Mouse (Mus musculus) hindbrain, embryonic 13.5 days (tissue): ENCODE results near the gene 4930426L09Rik. TPM values are rescaled to one million over a fixed set of nuclear protein-coding genes. Genes with fewer than 3 reads are reported as not detected.
A peak's percentile ranks its signal among the peaks of the same experiment; 100 is the strongest.
"Not testable (repeated sequence)": the region's sequence is repeated elsewhere in the genome, so short reads cannot be mapped to it uniquely, and the experiment has no call there.

ENCODE experiments used
- ATAC-seq: fragments of 200-750 bp; cut with Nextera tagmentation; 2 replicates; pipeline ENCODE4 v1.8.0; 2017; ENCODE audit warnings: moderate TSS enrichment; ENCODE audit not compliant: low FRiP score
- H3K27ac ChIP-seq: fragments of 300-500 bp; sonication (generic); 2 replicates; pipeline ENCODE4 v1.5.1; 2015; ENCODE audit warnings: inconsistent platforms, mild to moderate bottlenecking, moderate library complexity
- H3K27me3 ChIP-seq: fragments of 300-500 bp; sonication (generic); 2 replicates; pipeline ENCODE4 v1.6.1; 2015; ENCODE audit warnings: mild to moderate bottlenecking, inconsistent platforms
- H3K36me3 ChIP-seq: fragments of 300-500 bp; sonication (generic); 2 replicates; pipeline ENCODE4 v1.6.1; 2015; ENCODE audit warnings: mild to moderate bottlenecking, inconsistent platforms
- H3K4me1 ChIP-seq: fragments of 300-500 bp; sonication (generic); replicated peaks from 2 replicates; pipeline ENCODE4 v1.6.1; 2015; ENCODE audit warnings: inconsistent platforms
- H3K4me2 ChIP-seq: fragments of 300-500 bp; sonication (generic); 2 replicates; pipeline ENCODE4 v1.6.1; 2015; ENCODE audit warnings: inconsistent platforms, mild to moderate bottlenecking, moderate library complexity
- H3K4me3 ChIP-seq: fragments of 300-500 bp; sonication (generic); 2 replicates; pipeline ENCODE4 v1.5.1; 2015; ENCODE audit warnings: mild to moderate bottlenecking, inconsistent platforms
- H3K9ac ChIP-seq: fragments of 300-500 bp; sonication (generic); 2 replicates; pipeline ENCODE4 v1.6.1; 2015; ENCODE audit warnings: mild to moderate bottlenecking, inconsistent platforms
- H3K9me3 ChIP-seq: fragments of 300-500 bp; sonication (generic); 2 replicates; pipeline ENCODE4 v1.6.1; 2016; ENCODE audit warnings: inconsistent platforms
- WGBS: fragments of 180-500 bp; shearing (Covaris S2); methylation state at CpG from one replicate; pipeline ENCODE4 v1.1.7; 2015; 5-methylcytosine and 5-hydroxymethylcytosine counted together
- polyA plus RNA-seq: library from polyadenylated mRNA; unstranded; fragments of >200 nt; fragmentation: Nextera tagmentation; extraction: Ambion mirVana; gene quantifications from 2 replicates; pipeline ENCODE4 v1.2.1, GENCODE M21; 2015

The 4930426L09Rik gene
- polyA plus RNA-seq, 1 experiment from 2014 or later: 0.44 TPM

DNA sequence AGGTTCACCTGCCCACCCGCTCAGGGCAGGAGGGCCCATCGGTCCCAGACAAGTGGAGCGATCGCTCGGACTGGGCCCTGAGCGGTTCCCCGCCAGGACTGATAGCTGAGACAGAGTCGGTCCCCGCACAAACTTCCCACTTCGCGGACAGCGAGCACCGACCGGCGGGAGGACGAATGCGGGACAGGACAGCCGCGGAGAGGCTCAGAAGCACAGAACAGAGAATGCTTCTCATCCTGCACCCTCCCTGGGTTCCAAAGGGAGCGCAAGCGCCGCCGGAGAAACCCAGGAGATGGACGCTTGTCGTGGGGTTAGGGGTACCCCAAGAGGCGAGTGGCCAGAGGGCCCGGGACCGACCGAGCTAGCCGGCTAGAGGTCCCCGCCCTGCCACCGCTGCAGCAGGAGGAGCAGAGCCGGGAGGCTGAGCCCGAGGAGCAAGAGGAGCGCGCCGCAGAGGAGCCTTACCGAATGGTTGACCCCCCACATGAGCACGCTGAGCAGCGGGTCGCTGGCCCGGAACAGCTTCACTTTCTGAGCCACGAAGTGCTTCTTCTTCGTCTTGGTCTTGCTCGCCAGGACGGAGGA, 664 bp upstream of the 4930426L09Rik start:
- Histone ChIP-seq H3K9me3 (no peaks in the 10 kb centered on the region), H3K27me3 (no peaks in the 10 kb centered on the region), H3K36me3 (no peaks in the 10 kb centered on the region), H3K4me3 (peak overlapping the region; percentile 83), H3K4me2 (peak overlapping the region; percentile 94), H3K9ac (peak overlapping the region; percentile 86), H3K27ac (peak overlapping the region; percentile 93), H3K4me1 (peaks cover 21% of the 10 kb centered on the region)
- ATAC-seq: peak; percentile 83
- WGBS: under 1% methylated on average over 46 of the region's 46 CpGs

DNA sequence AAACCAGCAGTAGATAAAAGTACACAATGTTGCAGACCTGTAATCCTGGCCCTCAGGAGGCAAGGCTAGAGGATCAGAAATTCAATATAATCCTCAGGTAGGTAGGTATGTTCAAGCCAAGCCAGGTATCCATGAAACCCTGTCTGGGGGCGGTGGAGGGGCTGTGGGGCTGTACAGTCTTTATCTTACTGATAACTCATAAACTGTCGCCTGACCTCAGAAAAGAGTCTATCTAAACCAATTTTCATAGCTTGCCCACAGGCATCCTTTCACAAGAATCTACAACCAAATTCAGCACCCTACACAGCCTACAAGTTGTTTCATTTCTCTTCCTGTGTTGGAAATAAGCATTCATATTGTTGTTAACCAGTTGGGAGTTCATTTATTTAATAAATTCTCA, 1.3 kb downstream of the 4930426L09Rik start:
- H3K9me3 ChIP-seq: no peaks in the 10 kb centered on the region
- no peak overlapping the region for H3K4me2 ChIP-seq
- H3K4me1 ChIP-seq: peaks cover 21% of the 10 kb centered on the region
- H3K27ac ChIP-seq: no peak overlapping the region
- H3K4me3 ChIP-seq: no peak overlapping the region
- 83% methylated on average over 2 of the region's 2 CpGs for WGBS
- no peaks in the 10 kb centered on the region for H3K27me3 ChIP-seq
- ATAC-seq: no peak
- no peaks in the 10 kb centered on the region for H3K36me3 ChIP-seq
- H3K9ac ChIP-seq: no peak overlapping the region

DNA sequence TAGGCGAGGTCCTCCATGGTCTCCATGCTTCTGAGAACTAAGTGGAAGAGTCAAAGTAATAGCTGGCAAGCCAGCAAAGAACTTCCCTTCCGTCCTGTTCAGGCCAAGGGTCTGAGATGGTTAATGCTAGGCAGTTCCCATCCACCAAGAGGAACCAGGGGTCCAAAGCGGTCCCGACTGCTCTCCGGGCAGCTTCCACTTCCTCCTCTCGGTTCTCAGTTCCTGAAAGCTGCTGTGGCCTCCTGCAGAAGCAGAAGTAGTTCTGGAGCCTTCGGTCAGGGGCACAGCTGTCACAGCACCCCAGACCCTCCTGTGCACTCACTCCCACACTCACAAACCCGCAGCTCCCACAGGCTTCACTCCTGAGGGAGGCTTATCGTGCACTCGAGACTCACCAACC, 6.7 kb downstream of the 4930426L09Rik start:
- Histone ChIP-seq H3K4me1 (no peaks in the 10 kb centered on the region), H3K36me3 (no peaks in the 10 kb centered on the region), H3K9ac (no peak overlapping the region), H3K4me2 (no peak overlapping the region), H3K27me3 (peaks cover 3% of the 10 kb centered on the region; the same call in 1 of the 2 replicates), H3K27ac (no peak overlapping the region), H3K4me3 (no peak overlapping the region), H3K9me3 (no peaks in the 10 kb centered on the region)
- 80% methylated on average over 10 of the region's 10 CpGs for WGBS
- ATAC-seq: no peak

DNA sequence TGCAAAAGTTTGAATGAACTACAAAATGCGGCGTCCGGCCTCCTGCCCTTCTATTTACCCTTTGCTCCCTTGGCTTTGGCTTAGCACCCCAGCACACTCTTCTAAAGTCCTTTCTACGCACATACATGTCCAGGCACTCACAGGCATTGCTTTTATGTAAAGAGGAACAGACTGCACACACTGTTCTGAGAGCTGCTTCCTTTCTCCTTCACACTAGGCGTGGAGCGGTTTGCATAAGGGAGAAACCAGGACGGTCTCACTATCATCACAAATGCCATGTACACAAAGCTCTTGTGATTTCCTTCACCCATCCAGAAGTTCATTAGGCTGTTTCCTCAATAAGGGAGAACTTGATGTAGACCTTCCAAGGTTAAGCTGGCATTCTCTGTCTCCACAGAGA, 8.0 kb downstream of the 4930426L09Rik start:
- WGBS: 82% methylated on average over 7 of the region's 7 CpGs
- Histone ChIP-seq H3K4me2 (no peak overlapping the region), H3K27me3 (peaks cover 3% of the 10 kb centered on the region; the same call in 1 of the 2 replicates), H3K9me3 (no peaks in the 10 kb centered on the region), H3K9ac (no peak overlapping the region), H3K36me3 (no peaks in the 10 kb centered on the region), H3K4me3 (no peak overlapping the region), H3K27ac (no peak overlapping the region), H3K4me1 (no peaks in the 10 kb centered on the region)
- ATAC-seq: no peak

DNA sequence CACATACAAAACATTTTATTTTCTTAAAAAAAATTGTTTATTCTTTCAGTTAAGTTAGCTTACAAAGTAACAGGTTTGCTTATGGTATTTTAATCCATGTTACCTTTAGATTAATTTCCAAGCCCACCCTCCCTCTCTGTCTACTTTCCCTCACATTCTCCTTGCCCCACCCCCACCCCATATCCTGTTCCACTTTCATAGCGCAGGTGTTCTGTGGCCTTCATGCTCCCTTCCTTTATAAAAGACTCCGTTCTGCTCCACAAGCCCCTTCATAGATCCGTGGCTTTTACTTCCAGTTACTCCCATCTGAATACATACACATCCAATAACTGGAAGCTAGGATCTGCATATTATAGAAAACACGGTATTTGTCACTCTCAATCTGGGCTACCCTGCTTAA, 9.4 kb downstream of the 4930426L09Rik start:
- Histone ChIP-seq H3K9ac (no peak overlapping the region), H3K27ac (no peak overlapping the region), H3K4me3 (no peak overlapping the region), H3K36me3 (no peaks in the 10 kb centered on the region), H3K4me1 (no peaks in the 10 kb centered on the region), H3K4me2 (no peak overlapping the region), H3K9me3 (no peaks in the 10 kb centered on the region), H3K27me3 (peaks cover 3% of the 10 kb centered on the region; the same call in 1 of the 2 replicates)
- 81% methylated on average over 4 of the region's 4 CpGs for WGBS
- ATAC-seq: no peak

DNA sequence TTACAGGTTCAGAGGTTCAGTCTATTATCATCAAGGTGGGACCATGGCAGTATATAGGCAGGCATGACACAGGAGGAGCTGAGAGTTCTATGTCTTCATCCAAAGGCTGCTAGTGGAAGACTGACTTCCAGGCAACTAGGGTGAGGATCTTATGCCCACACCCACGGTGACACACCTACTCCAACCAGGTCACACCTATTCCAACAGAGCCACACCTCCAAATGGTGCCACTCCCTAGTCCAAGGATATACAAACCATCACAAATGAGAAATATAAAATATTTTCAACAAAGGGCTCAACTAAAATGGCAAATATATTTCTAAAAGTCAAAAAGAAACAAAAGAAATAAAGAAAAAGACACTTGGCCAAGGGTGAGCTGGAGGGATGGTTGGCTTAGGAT, 12.4 kb downstream of the 4930426L09Rik start:
- H3K27ac ChIP-seq, H3K4me3 ChIP-seq, H3K9ac ChIP-seq, ATAC-seq, H3K4me2 ChIP-seq, H3K27me3 ChIP-seq, H3K36me3 ChIP-seq, H3K4me1 ChIP-seq, H3K9me3 ChIP-seq: not testable (repeated sequence)
- WGBS: 86% methylated on average over 1 of the region's 1 CpGs

DNA sequence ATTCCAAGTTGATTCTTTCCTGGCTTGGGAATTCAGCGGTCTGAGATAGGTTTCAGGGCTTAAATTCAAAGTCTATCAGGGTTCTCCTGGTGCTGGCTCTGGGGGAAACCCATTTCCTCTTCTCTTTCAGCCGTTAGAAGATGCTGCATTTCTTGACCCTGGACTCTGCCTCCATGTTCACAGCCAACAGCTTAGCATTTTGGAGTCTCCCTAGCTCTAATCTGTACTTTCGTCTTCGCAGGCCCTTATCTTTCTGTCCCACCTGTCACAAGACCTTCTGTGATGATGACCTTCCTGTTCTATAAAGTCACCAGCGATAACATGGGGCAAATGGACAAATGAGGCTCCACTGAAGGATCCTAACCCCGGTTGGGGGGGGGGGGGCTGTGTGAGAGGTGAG, 13.3 kb downstream of the 4930426L09Rik start:
- Histone ChIP-seq H3K9ac (no peak overlapping the region), H3K4me3 (no peak overlapping the region), H3K4me1 (no peaks in the 10 kb centered on the region), H3K27me3 (peaks cover 3% of the 10 kb centered on the region; the same call in 1 of the 2 replicates), H3K9me3 (no peaks in the 10 kb centered on the region), H3K27ac (no peak overlapping the region), H3K4me2 (no peak overlapping the region), H3K36me3 (no peaks in the 10 kb centered on the region)
- 88% methylated on average over 6 of the region's 6 CpGs for WGBS
- ATAC-seq: no peak

DNA sequence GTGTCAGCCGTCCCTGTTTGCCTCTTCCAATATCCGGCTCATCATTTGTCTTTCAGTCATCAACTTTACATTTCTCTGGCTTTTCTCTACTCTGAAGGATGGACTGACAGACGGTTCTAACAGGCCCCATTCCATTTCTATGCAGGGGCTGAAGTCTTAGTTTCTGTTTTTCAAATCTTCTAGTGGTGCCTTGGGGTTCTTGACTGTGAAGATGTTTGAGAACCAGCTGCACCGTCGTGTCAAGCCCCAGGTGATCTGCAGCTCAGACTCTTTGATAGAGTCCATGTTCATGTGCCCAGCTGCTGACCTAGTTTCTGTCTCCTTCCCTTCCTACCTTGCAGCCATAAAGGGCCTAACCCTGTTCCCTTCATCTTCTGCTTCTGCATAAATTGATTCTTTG, 18.2 kb downstream of the 4930426L09Rik start:
- Histone ChIP-seq H3K9ac (no peak overlapping the region), H3K9me3 (no peaks in the 10 kb centered on the region), H3K27ac (no peak overlapping the region), H3K4me3 (no peak overlapping the region), H3K36me3 (no peaks in the 10 kb centered on the region), H3K4me2 (no peak overlapping the region), H3K27me3 (no peaks in the 10 kb centered on the region), H3K4me1 (no peaks in the 10 kb centered on the region)
- WGBS: 94% methylated on average over 5 of the region's 5 CpGs
- no peak for ATAC-seq

DNA sequence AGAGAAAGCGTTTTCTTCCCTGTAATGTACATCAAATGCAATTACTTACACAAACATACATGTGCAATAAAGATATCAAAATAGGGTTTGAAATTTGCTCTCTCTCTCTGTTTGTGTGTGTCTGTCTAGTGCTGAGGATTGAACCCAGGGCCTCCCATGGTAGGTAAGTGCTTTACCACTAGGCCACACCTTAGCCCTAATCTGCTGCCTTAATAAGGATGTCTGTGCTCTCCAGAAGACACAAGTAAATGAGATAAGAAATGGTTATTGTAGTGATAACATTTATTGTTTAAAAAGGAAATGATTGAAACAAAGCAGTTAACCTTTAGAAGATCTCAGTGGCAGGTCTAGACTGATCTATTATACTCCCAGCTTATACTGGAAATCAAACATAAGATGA, 18.7 kb downstream of the 4930426L09Rik start:
- no peaks in the 10 kb centered on the region for H3K4me1 ChIP-seq
- no peaks in the 10 kb centered on the region for H3K36me3 ChIP-seq
- H3K27ac ChIP-seq: no peak overlapping the region
- no peak for ATAC-seq
- H3K4me2 ChIP-seq: no peak overlapping the region
- no peaks in the 10 kb centered on the region for H3K9me3 ChIP-seq
- no peak overlapping the region for H3K4me3 ChIP-seq
- H3K27me3 ChIP-seq: no peaks in the 10 kb centered on the region
- H3K9ac ChIP-seq: no peak overlapping the region
- 93% methylated on average over 1 of the region's 1 CpGs for WGBS

DNA sequence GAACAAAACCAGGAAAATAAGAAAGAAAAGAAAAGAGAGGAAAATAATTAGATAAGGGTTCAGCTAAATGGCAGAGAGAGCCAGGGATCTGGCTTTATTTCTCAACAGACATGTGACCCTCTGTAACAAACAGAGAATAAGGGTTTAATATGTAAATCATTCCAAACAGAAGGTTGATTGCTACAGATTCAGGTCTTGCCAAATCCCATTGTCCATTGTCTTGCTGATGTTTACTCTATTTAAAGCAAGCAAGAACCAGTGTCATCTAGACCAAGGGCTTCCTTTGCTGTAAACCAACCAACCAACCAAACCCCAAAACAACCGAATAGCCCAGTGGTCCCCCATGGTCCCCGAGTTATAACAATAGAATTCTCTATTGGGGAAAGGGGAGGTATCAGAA, 19.9 kb downstream of the 4930426L09Rik start:
- Histone ChIP-seq H3K4me1 (no peaks in the 10 kb centered on the region), H3K4me2 (no peak overlapping the region), H3K27ac (no peak overlapping the region), H3K27me3 (no peaks in the 10 kb centered on the region), H3K9ac (no peak overlapping the region), H3K9me3 (no peaks in the 10 kb centered on the region), H3K4me3 (no peak overlapping the region), H3K36me3 (no peaks in the 10 kb centered on the region)
- WGBS: 70% methylated on average over 2 of the region's 2 CpGs
- ATAC-seq: no peak

DNA sequence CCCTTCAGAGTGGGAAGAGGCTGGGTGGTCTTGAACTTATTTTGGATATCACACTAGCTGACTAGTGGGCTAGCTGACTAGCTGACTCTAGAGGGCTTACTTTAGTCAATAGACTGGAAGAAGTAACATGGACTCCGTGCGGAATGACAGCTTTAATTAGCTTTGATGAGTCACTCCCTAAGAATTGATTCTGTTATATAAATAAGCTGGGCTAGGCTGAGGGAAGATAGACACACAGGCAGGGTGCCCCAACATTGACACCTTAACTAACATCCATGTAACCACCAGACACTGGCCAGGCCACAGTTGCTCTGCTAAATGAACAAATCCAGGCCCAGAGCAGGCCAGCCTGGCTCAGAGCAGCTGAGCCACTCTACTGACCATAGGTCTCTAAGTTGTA, 26.7 kb downstream of the 4930426L09Rik start:
- Histone ChIP-seq H3K27ac (no peak overlapping the region), H3K36me3 (no peaks in the 10 kb centered on the region), H3K4me2 (no peak overlapping the region), H3K4me1 (no peaks in the 10 kb centered on the region), H3K9ac (no peak overlapping the region), H3K4me3 (no peak overlapping the region), H3K27me3 (no peaks in the 10 kb centered on the region), H3K9me3 (no peaks in the 10 kb centered on the region)
- 79% methylated on average over 2 of the region's 2 CpGs for WGBS
- ATAC-seq: no peak

DNA sequence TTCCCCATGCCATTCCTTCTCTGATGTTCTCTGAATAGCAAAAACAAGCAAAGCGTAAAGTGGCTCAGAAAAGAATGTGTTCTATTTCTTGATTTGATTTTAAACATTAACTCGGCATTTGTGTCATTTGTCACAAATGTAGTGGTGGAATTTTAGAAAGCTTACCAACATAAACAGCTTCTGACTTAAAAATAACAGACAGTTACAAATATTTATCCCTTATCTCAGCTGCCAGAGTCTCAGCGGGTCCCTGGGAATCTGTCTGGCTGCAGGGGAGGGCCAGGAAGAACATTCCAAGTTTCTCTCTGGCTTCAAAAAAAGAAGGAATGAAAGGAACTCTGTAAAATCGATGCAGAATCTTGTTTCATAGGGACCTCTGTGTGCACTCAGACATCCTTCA, 39.3 kb downstream of the 4930426L09Rik start:
- ATAC-seq: no peak
- H3K9me3 ChIP-seq: no peaks in the 10 kb centered on the region
- 74% methylated on average over 4 of the region's 4 CpGs for WGBS

DNA sequence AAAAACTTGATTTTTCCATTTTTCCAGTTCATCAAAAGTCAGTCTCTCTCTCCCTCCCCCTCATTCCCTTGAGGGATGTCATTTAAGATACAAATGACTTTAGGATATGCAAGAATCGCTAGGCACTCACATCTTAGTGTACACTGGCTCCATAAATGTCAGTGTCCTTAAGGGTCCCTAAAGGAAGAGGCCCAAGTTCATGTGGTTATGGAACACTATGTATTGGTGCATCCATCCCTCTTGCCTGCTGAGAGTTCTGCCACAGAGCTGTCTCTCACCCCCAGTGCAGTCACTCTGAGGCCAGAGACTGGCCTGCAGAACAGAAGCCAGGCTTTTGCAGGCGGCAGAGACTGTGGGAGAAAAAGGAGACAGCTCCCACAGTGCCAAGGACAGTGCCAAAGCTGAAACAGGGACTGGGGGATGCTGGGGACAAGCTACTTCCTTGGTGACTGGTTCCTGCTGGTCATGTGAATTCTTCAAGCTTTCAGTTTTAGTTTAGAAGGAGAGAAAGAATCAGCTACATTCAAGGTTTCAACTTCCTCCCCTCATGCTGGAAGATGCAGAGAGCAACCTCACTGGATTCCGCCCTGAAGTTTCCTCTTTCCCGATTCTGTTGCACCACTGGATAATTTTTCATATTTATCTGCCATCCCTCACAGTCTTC, 39.9 kb downstream of the 4930426L09Rik start:
- no peak overlapping the region for H3K9ac ChIP-seq
- WGBS: 71% methylated on average over 4 of the region's 4 CpGs
- no peak overlapping the region for H3K4me3 ChIP-seq
- no peaks in the 10 kb centered on the region for H3K36me3 ChIP-seq
- H3K27me3 ChIP-seq: no peaks in the 10 kb centered on the region
- H3K9me3 ChIP-seq: no peaks in the 10 kb centered on the region
- H3K4me2 ChIP-seq: no peak overlapping the region
- ATAC-seq: no peak
- no peak overlapping the region for H3K27ac ChIP-seq
- no peaks in the 10 kb centered on the region for H3K4me1 ChIP-seq

More for the DNA sequence above, 39.3 kb downstream of the 4930426L09Rik start:
- H3K36me3 ChIP-seq: no peaks in the 10 kb centered on the region
- no peak overlapping the region for H3K27ac ChIP-seq
- H3K4me2 ChIP-seq: no peak overlapping the region
- H3K27me3 ChIP-seq: no peaks in the 10 kb centered on the region
- H3K4me3 ChIP-seq: no peak overlapping the region
- H3K4me1 ChIP-seq: no peaks in the 10 kb centered on the region
- no peak overlapping the region for H3K9ac ChIP-seq
